Mouse (Mus musculus) neural tube, embryonic 11.5 days (tissue): Measurements from ENCODE around the gene Nbdy. TPM values are rescaled to one million over a fixed set of nuclear protein-coding genes. Genes with fewer than 3 reads are reported as not detected.

Experiments
- ATAC-seq: fragments of 200-750 bp; cut with Nextera tagmentation; 2 replicates; pipeline ENCODE4 v1.8.0; 2017; ENCODE audit warnings: moderate number of reproducible peaks, mild to moderate bottlenecking, moderate TSS enrichment, moderate library complexity; ENCODE audit not compliant: insufficient read depth, low FRiP score, low TSS enrichment
- DNase-seq: peaks from one replicate; pipeline ENCODE4 v3.0.0-alpha.2; 2015; ENCODE audit warnings: low spot score
- H3K27ac ChIP-seq: fragments of 300-500 bp; sonication (generic); 2 replicates; pipeline ENCODE4 v1.5.1; 2014; ENCODE audit warnings: low read depth, mild to moderate bottlenecking, low read length
- H3K27me3 ChIP-seq: fragments of 300-500 bp; sonication (generic); 2 replicates; pipeline ENCODE4 v1.6.1; 2014; ENCODE audit warnings: mild to moderate bottlenecking, low read length, mixed read lengths; ENCODE audit not compliant: control insufficient read depth, insufficient read depth
- H3K36me3 ChIP-seq: fragments of 300-500 bp; sonication (generic); 2 replicates; pipeline ENCODE4 v1.6.1; 2014; ENCODE audit warnings: mild to moderate bottlenecking, low read length, moderate library complexity, mixed read lengths; ENCODE audit not compliant: control insufficient read depth, insufficient read depth
- H3K4me1 ChIP-seq: fragments of 300-500 bp; sonication (generic); 2 replicates; pipeline ENCODE4 v1.6.1; 2014; ENCODE audit warnings: low read length, mixed read lengths; ENCODE audit not compliant: control insufficient read depth, insufficient read depth
- H3K4me2 ChIP-seq: fragments of 300-500 bp; sonication (generic); 2 replicates; pipeline ENCODE4 v1.6.1; 2014; ENCODE audit warnings: low read depth, mild to moderate bottlenecking, moderate library complexity
- H3K4me3 ChIP-seq: fragments of 300-500 bp; sonication (generic); 2 replicates; pipeline ENCODE4 v1.5.1; 2014; ENCODE audit warnings: low read depth, low read length
- H3K9ac ChIP-seq: fragments of 300-500 bp; sonication (generic); 2 replicates; pipeline ENCODE4 v1.6.1; 2014; ENCODE audit warnings: mild to moderate bottlenecking, low read length
- H3K9me3 ChIP-seq: fragments of 300-500 bp; sonication (generic); 2 replicates; pipeline ENCODE4 v1.6.1; 2016; ENCODE audit warnings: low read length; ENCODE audit not compliant: control insufficient read depth
- WGBS: fragments of 180-500 bp; shearing (Covaris S2); extraction: QIAGEN DNeasy Blood & Tissue Kit; methylation state at CpG from one replicate; pipeline ENCODE4 v1.1.7; 2014; 5-methylcytosine and 5-hydroxymethylcytosine counted together
- polyA plus RNA-seq: library from polyadenylated mRNA; unstranded; fragments of >200 nt; fragmentation: Nextera tagmentation; extraction: Ambion mirVana; gene quantifications from 2 replicates; pipeline ENCODE4 v1.2.1, GENCODE M21; 2014

Gene Nbdy
- 65.8 and 66.6 TPM in 2 replicates for polyA plus RNA-seq

GRCm38 (mm10) chrX:153723110-153723916, at the start of gene Nbdy:
TSS of gene Nbdy (plus strand) at chrX:153723590.
- Histone ChIP-seq H3K27ac (no peak within 1 kb of the TSS; the same call in 1 of the 2 replicates), H3K27me3 (no peaks in the 10 kb centered on the region), H3K4me1 (no peaks in the 10 kb centered on the region), H3K9ac (peak within 1 kb of the TSS; percentile 53), H3K9me3 (no peaks in the 10 kb centered on the region), H3K4me3 (peak within 1 kb of the TSS; percentile 43), H3K4me2 (peak within 1 kb of the TSS; percentile 39), H3K36me3 (no peaks in the 10 kb centered on the region)
- peak; percentile 68 for DNase-seq
- peak; percentile 80 for ATAC-seq
- WGBS, result 11% methylated on average over 32 of the region's 32 CpGs

- Histone ChIP-seq H3K27ac (no peak within 1 kb of the TSS), H3K4me3 (no peak within 1 kb of the TSS), H3K36me3 (no peaks in the 10 kb centered on the region), H3K4me2 (no peak within 1 kb of the TSS), H3K9ac (no peak within 1 kb of the TSS), H3K4me1 (no peaks in the 10 kb centered on the region), H3K9me3 (no peaks in the 10 kb centered on the region), H3K27me3 (no peaks in the 10 kb centered on the region)
- no peak for ATAC-seq
- DNase-seq, result peak; percentile 16
- 34% methylated on average over 11 of the region's 11 CpGs for WGBS
These were observed 27.5 kb upstream of the Nbdy start, which contains the start of gene Kctd12b for GRCm38 (mm10) chrX:153695782-153696395. TSS of gene Kctd12b (minus strand) at chrX:153696391.

GRCm38 (mm10) chrX:153700463-153700862, 22.9 kb upstream of the Nbdy start:
- ATAC-seq (no peak), DNase-seq (no peak)
- H3K27me3 ChIP-seq, result no peaks in the 10 kb centered on the region
- H3K4me3 ChIP-seq, result no peak overlapping the region
- H3K36me3 ChIP-seq, result no peaks in the 10 kb centered on the region
- H3K4me2 ChIP-seq, result no peak overlapping the region
- H3K9me3 ChIP-seq, result no peaks in the 10 kb centered on the region
- no peak overlapping the region for H3K27ac ChIP-seq
- no peaks in the 10 kb centered on the region for H3K4me1 ChIP-seq
- no peak overlapping the region for H3K9ac ChIP-seq
- 79% methylated on average over 3 of the region's 3 CpGs for WGBS

- WGBS, result 24% methylated on average over 4 of the region's 4 CpGs
- H3K4me2 ChIP-seq, result no peak overlapping the region
- DNase-seq (no peak), ATAC-seq (no peak; the same call in 1 of the 2 replicates)
- H3K9me3 ChIP-seq, result no peaks in the 10 kb centered on the region
- H3K27ac ChIP-seq, result no peak overlapping the region
- no peaks in the 10 kb centered on the region for H3K4me1 ChIP-seq
- no peaks in the 10 kb centered on the region for H3K36me3 ChIP-seq
- H3K4me3 ChIP-seq, result no peak overlapping the region
- H3K27me3 ChIP-seq, result no peaks in the 10 kb centered on the region
- no peak overlapping the region for H3K9ac ChIP-seq
These were observed 15.7 kb upstream of the Nbdy start for GRCm38 (mm10) chrX:153707735-153708134.

GRCm38 (mm10) chrX:153716716-153717115, 6.7 kb upstream of the Nbdy start:
- DNase-seq (no peak), ATAC-seq (no peak)
- no peak overlapping the region for H3K4me3 ChIP-seq
- H3K9me3 ChIP-seq, result no peaks in the 10 kb centered on the region
- no peak overlapping the region for H3K4me2 ChIP-seq
- H3K36me3 ChIP-seq, result no peaks in the 10 kb centered on the region
- no peak overlapping the region for H3K27ac ChIP-seq
- WGBS, result 85% methylated on average over 2 of the region's 2 CpGs
- H3K27me3 ChIP-seq, result no peaks in the 10 kb centered on the region
- no peak overlapping the region for H3K9ac ChIP-seq
- no peaks in the 10 kb centered on the region for H3K4me1 ChIP-seq

GRCm38 (mm10) chrX:153719602-153720001, 3.8 kb upstream of the Nbdy start:
- no peak for DNase-seq
- H3K4me1 ChIP-seq, result no peaks in the 10 kb centered on the region

GRCm38 (mm10) chrX:153724400-153724799, 1.0 kb downstream of the Nbdy start:
- Histone ChIP-seq H3K36me3 (no peaks in the 10 kb centered on the region), H3K9ac (no peak overlapping the region), H3K4me1 (no peaks in the 10 kb centered on the region), H3K4me3 (peak overlapping the region; percentile 43), H3K27me3 (no peaks in the 10 kb centered on the region), H3K9me3 (no peaks in the 10 kb centered on the region), H3K27ac (no peak overlapping the region), H3K4me2 (peak overlapping the region; percentile 38)
- 26% methylated on average over 3 of the region's 3 CpGs for WGBS
- peak; percentile 31; the same call in 1 of the 2 replicates for ATAC-seq
- DNase-seq, result peak; percentile 37

More at GRCm38 (mm10) chrX:153719602-153720001, 3.8 kb upstream of the Nbdy start:
- Histone ChIP-seq H3K9me3 (no peaks in the 10 kb centered on the region), H3K9ac (no peak overlapping the region), H3K27ac (no peak overlapping the region), H3K27me3 (no peaks in the 10 kb centered on the region), H3K36me3 (no peaks in the 10 kb centered on the region), H3K4me3 (no peak overlapping the region), H3K4me2 (no peak overlapping the region)
- no peak for ATAC-seq
- WGBS, result 43% methylated on average over 4 of the region's 4 CpGs

- ATAC-seq, result no peak
- Histone ChIP-seq H3K4me3 (no peak overlapping the region), H3K27ac (no peak overlapping the region), H3K4me1 (no peaks in the 10 kb centered on the region), H3K27me3 (no peaks in the 10 kb centered on the region), H3K9me3 (no peaks in the 10 kb centered on the region), H3K9ac (no peak overlapping the region), H3K4me2 (no peak overlapping the region), H3K36me3 (no peaks in the 10 kb centered on the region)
- DNase-seq, result no peak
- WGBS, result 84% methylated on average over 4 of the region's 4 CpGs
These were observed 12.3 kb downstream of the Nbdy start for GRCm38 (mm10) chrX:153735697-153736096.
